Mouse (Mus musculus) brain, embryonic 14.5 days (tissue): ENCODE results near the gene Ccdc114. TPM values are rescaled to one million over a fixed set of nuclear protein-coding genes. Genes with fewer than 3 reads are reported as not detected.

Experiments
- DNase-seq: peaks from one replicate; pipeline ENCODE4 v3.0.0-alpha.2; 2011; ENCODE audit warnings: low read depth
- CTCF ChIP-seq: fragments of 200-500 bp; IDR thresholded peaks from 2 replicates; pipeline ENCODE4 v1.5.1; 2012; ENCODE audit warnings: inconsistent platforms, mild to moderate bottlenecking, moderate library complexity, borderline replicate concordance; ENCODE audit not compliant: insufficient read depth, insufficient read length; ENCODE audit errors: extremely low read depth
- POLR2A ChIP-seq: fragments of 200-500 bp; IDR thresholded peaks from 2 replicates; pipeline ENCODE4 v1.6.1; 2012; ENCODE audit warnings: mild to moderate bottlenecking, inconsistent platforms, borderline replicate concordance; ENCODE audit not compliant: poor library complexity, insufficient read depth, insufficient read length, severe bottlenecking; ENCODE audit errors: extremely low read depth
- polyA plus RNA-seq: library from polyadenylated mRNA; depleted of rRNA; stranded (reverse); fragments of >200 nt; gene quantifications from 2 replicates; pipeline ENCODE4 v1.2.3, GENCODE M21; 2012

The Ccdc114 gene
- polyA plus RNA-seq, 1 experiment, result 7.6 TPM

DNA sequence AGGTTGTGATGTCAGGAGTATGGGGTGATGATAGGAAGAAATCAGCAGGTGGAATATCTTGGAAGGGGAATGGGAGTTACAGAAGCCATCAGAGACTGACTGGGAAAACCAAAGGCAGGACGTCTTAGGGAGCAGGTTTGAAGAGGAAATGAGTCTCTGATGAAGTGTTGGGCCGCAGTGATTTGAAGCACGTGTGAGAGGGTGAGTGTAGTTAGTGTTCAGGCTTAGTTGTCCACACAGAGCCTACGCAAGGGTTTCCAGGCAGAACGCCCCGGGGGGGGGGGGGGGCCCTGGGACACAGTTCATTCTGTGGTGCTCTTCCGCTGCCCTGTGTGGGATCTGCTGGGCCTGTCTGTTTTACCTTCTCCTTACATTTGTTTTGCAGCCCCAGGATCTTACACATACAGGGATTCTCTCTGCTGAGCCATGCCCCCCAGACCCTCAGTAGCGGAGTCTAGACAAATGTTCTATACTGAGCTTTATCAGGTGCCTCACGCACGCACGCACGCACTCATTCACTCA is 21.3 kb upstream of the Ccdc114 start:
- TF ChIP-seq POLR2A, result no peak
- no peak for TF ChIP-seq CTCF
- DNase-seq, result peak; percentile 12

DNA sequence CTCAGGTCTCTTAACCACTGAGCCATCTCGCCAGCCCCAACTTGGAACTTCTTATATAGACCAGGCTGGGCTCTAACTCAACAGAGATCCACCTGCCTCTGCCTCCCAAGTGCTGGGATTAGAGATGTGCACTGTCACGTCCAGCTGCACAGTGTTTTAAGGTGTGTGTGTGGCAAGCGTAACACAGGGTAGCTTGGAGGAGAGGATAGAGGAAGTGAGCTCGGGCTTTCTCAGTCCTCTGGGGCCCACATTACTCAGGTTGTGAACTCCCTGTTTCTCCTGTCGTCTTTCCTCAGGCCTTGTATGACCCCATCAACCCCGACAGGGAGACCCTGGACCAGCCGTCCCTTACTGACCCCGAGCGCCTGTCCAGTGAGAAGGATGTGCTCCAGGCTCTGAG is 17.2 kb upstream of the Ccdc114 start:
- DNase-seq, result no peak
- no peak for TF ChIP-seq POLR2A
- TF ChIP-seq CTCF, result no peak

DNA sequence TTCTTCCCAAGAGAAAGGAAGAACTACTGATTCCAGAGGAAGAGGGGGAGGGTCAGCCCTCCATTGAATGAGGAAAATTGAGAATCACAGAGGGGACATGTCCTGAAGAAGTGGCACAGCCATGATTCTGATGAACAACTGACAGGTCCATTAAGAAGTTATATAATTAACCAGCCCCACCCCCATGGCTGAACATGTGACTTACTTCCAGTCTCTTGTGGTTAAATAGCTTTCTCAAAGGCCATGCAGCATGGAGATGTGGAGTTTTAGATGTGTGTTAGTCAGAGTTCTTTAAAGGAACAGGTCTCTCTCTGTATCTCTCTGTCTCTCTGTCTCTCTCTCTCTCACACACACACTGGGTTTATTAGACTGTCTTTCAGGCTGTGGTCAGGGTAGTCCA is 15.5 kb upstream of the Ccdc114 start:
- no peak for TF ChIP-seq CTCF
- TF ChIP-seq POLR2A, result no peak
- no peak for DNase-seq

DNA sequence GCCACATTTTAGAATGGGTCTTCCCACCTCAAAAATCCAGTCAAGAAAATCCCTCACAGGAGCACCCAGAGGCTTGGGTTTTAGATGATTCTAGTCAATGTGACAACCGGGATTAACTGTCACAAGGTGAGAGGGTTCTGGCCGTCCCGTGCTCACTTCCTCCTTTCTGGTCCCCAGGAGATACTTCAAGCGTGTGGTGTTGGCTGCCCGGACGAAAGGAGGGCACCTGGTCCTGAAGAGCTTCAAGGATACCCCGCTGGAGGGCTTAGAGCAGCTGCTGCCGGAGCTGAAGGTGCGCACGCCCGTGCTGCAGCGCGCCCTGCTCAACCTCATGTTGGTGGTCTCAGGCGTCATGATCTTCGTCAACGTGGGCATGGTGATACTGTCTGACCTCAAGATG is 14.7 kb upstream of the Ccdc114 start:
- no peak for TF ChIP-seq POLR2A
- no peak for TF ChIP-seq CTCF
- no peak for DNase-seq

DNA sequence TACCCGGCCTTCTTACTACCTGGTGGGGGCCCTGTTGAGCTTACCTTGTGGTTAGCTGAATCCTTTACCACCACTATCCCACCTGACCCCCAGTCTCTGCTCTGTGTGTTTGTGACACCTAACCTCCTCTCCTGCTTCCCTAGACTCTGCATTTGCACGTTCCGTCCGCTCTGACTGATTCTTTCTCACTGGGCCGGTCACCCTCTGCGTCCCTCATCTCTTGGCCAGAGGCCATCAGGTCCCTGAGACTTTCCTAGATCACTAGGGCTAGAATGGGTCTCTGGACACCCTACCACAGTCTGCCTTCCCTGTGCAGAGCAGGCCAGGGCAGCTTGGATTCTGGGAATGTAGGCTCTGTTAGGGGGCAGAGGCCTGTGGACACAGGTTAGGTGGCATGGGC is 9.8 kb upstream of the Ccdc114 start:
- TF ChIP-seq CTCF (no peak), POLR2A (no peak)
- no peak for DNase-seq

DNA sequence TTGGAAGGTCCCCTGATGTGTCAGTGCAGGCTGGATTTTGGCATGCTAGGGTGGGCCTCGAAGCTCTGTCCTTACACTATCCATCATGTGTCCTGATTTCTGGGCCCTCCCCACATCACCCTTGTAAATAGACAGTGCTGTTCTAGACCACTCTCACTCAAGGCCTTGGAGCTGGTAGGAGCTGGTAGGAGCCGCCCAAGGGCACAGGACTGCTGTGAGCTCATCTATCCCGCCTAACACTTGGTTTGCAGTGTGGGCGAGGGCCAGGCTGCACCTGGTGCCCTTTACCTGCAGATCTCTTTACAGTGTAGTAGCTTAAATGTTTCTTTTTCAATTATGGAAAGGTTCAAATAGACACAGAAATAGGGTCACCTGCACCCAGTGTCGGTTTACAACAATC is 8.9 kb upstream of the Ccdc114 start:
- DNase-seq, result no peak
- no peak for TF ChIP-seq CTCF
- no peak for TF ChIP-seq POLR2A

DNA sequence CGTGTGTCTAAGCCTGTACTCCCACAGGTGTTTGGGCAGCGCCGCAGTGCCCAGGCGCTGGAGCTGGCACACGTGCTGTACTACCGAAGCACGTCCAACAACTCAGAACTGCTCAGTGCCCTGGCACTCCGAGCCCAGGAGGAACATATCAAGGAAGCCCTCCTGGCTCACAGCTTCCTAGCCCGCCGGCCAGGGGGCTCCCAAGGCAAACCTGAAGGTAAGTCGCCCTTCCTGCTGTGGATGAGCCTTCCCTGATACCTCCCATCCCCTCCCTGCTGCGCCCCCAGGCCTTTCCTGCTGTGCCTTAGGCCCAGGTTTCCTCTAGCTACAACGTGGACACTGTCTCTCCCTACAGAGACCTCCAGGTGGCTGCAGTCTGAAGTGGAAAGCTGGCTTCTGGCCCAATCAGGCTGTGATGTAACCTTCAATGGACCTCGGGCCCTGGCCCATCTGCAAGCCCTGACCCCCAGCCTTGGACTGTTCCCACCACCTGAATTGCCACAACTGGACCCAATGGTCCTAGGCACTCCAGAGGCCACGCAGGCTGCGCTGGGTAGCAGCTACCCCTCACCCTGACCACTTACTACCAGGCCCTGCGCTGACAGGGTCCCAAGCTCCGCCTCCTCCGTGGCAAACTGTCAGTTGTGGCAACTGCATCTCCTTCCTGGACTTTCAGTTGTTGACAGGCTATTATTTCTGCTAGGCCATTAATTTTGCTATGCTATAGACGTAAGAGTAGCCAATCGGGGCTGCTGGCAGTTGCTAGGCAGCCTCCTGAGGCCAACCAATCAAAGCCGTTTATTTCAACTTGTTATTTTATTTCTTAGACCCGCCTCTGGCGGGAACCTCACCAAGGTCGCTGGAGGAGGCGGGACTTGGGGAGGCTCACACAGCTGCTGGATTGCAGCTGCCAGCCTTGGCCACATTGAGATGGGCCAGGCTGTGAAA is 7.5 kb upstream of the Ccdc114 start:
- DNase-seq, result peak; percentile 96
- no peak for TF ChIP-seq POLR2A
- no peak for TF ChIP-seq CTCF

DNA sequence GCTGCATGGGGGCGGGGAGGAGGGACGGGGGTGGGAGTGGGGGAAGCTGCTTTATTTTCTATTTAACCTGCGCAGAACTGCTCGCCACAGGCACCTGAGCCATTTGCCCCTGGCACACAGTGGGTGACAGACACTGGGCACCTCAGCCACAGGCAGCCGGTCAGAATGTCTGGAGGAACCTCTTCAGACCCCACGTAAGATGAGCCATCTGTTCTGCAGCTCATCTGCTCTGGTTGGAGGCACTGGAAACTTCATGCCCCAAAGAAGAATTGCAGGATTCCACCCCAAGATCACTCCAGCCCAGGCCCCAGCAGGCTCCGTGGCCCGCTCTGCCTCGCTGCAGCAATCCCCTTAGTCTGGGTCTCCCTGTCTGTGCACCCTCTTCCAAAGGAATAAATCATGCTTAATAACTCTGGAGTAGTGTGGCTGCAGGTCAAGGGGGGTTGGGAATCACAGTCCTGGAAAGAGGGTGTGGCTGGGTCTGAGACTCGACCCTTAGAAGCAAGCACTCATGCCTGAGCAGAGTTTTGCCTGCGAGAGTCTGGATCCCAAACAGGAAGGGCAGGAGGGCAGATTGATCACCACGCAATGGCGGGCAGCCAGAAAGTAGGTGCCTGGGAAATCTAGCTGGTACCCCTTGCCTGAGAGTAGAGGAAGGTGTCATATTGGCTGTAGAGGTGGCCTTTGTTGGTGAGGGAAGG is 6.7 kb upstream of the Ccdc114 start:
- no peak for DNase-seq
- TF ChIP-seq POLR2A (no peak), CTCF (no peak)

DNA sequence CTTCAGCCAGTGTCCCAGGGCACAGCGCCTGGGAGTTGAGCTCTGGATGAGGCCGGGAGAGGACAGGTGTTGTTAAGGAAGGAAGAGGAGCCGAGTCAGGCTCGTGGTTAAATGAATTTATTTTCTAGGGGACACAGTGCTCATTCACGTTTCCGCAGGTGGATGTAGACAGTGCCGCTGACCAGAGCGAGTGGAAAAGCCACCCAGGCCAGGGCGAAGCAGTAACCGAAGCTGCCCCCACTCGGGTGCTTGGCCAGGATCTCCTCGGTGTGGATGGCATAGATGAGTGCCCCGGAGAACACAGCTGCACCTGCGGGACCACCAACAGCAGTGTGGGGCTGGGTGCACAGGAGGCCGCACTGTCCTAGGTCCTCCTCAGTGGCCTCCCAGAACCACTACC is 5.9 kb upstream of the Ccdc114 start:
- no peak for DNase-seq
- TF ChIP-seq POLR2A, result no peak
- TF ChIP-seq CTCF, result no peak

DNA sequence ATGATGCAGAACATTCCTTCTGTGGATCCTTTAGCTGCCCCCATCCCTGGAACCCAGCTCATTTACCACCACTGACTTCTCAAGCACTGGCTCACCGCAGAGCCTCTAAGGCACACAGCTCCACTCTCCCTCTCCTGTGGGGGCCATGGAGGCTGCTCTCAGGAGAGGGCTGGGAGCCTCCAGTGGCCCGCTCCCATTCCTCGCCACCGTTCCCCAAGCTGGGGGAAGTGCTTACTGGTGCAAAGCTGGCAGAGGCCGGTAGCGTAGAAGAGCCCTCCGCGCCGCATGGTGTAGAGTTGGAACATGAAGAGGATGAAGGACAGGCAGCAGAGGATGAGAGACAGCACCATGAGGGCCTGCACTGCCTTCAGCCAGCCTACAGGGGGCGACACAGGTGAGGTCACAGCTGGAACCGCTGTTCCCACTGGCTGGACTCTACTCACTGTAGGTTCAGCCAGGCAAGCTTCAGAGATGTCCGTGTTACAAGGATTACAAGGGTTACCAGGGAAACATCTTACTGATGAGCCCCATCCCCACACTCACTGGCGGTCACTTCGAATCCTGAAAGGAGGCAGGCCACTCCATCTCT is 4.7 kb upstream of the Ccdc114 start:
- no peak for DNase-seq
- TF ChIP-seq POLR2A (no peak), CTCF (peak; percentile 35; the same call in 1 of the 2 replicates)

DNA sequence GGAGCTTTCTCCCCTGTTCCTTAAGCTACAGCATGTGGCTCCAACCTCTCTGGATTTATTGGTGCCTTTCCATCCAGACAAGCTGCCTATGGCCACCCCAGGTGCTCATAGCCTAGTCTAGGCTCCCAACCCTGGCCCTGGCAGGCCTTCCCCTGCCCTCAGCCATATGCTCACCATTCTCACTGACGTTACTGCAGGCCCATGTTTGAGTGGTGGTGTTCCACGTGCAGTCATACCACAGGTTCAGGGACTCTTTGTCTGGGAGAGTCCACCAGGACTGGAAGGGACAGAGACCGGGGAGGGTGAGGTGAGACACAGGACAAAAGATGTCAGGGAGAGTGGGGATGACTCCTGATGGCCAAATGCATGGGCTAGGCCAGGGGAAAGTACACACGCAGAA is 4.1 kb upstream of the Ccdc114 start:
- TF ChIP-seq POLR2A, result no peak
- no peak for TF ChIP-seq CTCF
- no peak for DNase-seq

DNA sequence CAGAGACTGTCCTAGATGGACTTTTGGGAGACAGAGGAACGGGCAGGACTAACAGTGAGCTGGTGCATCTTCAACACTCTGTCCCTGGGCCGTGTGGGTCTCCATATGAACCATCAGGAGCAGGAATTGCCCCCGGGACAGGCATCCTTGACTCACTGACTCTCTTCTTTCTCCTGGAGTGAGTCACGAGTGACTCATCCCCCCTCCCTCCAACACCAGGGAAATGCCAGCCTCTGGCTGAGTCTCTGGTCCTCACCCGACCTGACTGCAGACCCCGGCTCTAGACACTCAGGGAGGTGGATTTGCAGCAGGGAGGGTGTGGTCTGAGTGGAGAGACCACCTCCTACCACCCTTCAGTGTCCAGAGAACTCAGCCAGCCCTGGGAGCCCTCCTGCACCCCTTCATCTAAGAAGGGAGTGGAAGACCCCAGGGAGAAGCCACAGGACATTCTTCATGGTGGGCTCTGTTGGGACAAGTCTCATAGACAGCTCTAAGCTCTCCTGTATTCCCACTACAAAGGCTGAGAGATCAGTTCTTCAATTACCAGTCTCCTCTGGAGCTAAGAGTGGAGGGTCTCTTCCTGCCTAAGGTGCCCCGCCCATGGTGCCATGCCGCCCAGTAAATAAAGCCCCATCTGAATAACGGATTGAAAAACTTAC is 3.2 kb upstream of the Ccdc114 start:
- TF ChIP-seq CTCF, result no peak
- TF ChIP-seq POLR2A, result no peak
- no peak for DNase-seq
